Mouse (Mus musculus) right cerebral cortex, adult 2 months (tissue): ENCODE results near the gene Ptpn3.
"Not testable (repeated sequence)": the region's sequence is repeated elsewhere in the genome, so short reads cannot be mapped to it uniquely, and the experiment has no call there.

ENCODE experiments used
- DNase-seq, 2 experiments: peaks; one replicate each; pipeline ENCODE4 v3.0.0; 2021 to 2022; ENCODE audit warnings: low spot score in 2 of 2

The Ptpn3 gene

DNA sequence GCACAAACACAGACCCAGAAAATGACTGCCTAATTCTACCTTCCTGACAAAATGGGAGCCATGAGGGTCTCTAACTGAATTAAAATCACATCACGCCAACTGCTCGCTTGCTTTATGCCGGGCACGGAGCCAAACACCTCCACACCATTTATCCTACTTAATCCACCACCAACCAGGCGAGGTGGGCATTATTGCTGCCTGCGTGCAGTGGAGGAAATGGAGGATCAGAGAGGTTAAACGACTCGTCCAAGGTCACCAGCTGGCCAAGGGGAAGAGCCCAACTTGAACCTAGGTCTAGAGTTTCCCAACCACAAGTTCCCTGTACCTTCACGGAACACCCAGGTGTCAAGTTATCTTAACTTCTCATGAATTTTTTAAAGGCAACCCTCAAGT, 2.3 kb downstream of the Ptpn3 start:
- peak; percentile 35 to 40 for DNase-seq

DNA sequence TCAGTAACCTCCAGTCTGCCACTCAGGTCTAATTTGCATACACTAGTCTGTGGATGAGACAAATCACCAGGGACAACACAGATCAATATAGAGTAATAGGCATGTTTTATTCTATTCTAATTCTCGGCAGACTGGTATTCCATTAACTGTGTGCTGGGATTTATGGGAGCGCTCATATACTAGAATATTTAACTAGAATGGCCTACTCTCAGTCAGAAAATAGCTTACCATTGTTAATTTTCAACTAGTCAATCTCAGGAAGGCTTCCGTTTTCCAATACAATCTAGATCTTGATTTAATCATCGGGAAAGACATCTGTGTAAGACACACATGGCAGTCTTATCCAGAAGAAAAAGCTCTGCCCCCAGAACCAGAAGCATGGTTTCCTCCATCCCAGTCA, 3.5 kb downstream of the Ptpn3 start:
- no peak for DNase-seq

DNA sequence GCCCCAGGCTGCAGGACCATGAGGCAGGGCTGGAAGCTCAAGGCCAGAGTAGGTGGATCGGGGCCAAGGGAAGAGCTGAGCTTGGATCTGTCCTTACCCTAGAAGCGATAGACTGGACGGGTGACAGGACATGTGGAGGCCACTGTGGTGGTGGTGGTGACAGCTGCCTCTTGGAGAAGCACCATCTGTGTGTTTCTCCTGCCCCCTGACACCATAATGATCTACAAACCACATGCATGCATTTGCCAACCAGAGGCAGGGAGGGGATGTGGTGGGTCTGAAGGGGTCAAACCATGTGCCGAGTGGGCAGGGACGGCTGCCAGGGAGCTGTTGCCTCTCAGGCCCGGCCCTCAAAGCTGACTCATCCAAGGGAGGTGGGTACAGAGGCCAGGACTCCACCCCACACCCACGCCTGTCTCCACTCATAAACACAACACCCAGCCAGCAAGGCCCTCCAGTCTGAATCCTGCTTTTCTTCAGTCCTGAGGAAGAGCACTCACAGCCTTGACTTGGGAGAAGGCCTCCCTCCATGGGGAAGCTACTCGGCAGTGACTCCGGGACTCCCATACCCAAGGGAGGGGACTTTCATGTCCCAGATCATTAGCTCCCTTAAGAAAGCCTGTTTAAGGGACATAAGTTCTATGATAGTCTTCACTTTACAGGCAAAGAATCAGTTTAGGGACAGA, 6.5 kb downstream of the Ptpn3 start:
- DNase-seq, result no peak

DNA sequence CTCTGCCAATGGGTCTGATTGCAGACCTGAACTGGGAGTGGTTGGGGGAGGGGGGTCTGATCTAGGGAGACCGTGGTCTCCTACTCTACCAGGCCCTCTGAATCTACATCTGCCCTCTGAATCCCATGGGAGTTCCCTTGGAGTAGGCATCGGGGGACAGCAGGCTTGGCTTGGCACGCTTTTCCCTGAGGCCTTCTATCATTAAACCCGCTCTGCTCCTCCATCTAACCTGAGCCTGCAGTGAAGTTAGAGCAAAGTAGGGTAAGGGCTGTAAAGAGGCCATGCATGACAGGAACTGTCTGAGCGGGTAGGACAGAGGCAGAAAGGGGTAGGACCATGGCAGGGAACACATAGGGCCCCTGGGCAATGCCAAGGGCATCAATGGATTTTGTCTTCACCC, 9.0 kb downstream of the Ptpn3 start:
- no peak for DNase-seq

DNA sequence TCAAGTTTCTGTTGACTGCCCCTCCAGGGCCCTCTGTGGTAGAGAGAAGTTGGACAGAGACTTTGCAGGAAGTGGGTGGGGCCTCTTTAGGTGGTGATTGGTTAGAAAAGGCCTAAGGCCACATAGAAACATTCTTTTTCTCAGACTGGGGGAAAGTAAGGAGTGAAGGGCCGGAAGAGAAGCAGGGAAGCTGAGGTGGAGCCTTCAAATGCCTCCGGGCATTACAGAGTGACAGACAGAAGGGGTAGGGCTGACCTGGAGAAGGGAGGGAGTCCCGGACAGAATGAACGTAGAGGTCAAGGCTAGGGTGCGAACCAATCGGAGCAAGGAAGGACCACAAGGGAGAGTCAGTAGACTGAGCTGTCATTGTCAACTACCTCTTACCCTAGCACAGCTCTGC, 11.6 kb downstream of the Ptpn3 start:
- no peak for DNase-seq

DNA sequence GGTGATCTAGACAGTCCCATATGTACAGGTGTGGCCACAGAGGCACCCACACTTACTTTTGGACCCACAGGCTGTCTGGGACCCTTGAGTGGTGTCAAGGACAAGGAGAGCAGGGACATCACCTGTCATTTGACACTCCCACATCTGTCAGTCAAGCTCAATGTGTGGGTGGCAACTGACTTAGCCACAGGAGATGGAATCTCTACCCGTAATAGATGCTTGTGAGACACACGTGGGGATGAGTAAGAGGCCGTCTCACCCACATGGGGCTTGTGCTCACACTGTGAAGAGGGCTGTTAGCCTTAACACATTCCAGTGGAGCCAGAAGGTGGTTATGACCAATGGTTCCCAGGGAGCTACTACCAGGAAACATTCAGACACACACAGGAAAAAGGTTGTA, 13.8 kb downstream of the Ptpn3 start:
- no peak for DNase-seq

DNA sequence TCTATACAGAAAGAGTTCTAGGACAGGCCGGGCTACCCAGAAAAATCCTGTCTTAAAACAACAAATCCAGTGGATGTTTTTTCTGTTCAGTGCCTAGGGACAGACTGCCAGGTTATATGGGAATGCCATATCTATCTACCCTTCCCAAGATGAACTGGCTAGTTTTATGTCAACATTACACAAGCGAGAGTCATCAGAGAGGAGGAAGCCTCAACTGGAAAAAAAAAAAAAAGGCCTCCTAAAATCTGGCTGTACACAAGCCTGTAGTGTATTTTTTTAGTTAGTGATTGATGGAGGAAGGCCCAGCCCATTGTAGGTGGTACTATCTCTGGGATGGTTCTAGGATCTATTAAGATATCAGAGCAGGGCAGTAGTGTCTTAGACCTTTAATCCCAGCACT, 16.4 kb downstream of the Ptpn3 start:
- no peak for DNase-seq

DNA sequence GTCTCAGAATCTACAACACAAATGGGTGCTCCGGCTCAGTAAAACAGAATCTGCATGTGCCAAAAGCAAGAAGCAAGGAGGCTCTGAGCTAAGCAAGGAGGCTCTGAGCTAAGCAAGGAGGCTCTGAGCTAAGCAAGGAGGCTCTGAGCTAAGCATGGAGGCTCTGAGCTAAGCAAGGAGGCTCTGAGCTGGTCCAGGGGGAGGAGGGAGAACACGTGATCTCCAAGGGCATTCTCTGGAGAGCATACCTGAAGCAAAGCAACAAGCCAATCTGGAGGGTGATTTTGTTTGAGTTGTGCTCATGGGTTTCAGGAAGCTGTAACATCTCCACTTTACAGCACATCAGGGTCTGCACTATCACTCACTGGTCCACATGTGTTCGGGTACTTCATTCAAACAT, 18.4 kb downstream of the Ptpn3 start:
- DNase-seq, result no peak

DNA sequence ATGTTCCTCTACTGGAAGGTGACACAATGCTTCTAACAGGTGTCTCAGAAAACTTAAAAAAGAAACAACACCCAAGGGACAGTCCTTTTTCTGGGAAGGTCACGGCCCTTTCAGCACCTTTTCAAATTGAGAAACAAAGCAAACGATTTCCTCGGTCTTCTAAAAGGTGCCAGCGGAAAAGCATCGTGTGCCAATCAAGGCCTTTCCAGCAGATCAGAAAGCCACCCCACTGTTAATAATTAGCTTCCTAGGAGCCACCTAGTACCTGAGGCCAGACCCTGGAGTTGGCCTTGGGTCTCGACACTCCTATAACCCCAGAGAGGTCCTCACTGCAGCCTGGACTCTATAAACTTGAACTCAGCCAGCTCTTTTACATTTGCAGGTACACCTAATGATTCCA, 19.0 kb downstream of the Ptpn3 start:
- no peak for DNase-seq

DNA sequence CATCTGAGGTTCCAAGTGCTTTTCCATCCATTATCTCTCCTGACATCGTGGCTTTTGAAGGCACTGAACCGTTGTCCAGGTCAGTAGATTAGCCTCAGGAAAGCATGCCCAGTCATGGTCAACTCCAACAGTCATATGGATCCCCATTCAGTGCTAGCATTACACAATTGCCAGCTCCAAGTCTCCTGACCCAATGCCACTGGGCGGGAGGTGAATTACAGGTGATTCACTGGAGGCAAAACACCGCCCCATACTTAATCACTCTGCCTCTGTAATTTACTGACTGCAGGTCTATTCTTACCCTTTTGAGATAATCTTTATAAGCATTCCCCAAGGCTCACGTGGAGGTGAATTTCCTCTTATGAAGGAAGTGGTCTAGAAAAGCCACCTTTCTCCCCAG, 19.5 kb downstream of the Ptpn3 start:
- DNase-seq, result no peak

DNA sequence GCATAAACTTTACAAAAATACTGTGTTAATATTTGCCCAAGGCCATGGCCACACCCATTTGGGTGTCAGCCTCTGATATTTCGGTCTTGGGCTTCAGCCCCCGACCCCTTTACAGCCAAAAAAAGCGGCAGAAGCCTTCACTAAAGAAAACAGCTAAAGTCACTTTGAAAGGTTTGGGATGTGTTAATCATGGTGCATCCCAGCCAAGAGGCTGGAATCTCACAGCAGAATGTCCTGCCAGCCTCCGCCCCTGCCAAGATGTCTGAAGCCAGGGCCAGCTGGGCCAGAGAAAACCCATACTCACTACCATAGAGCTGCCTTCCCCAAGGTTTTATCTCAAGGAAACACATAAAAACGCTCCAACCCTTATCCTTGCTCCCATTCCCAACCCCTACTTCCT, 20.7 kb downstream of the Ptpn3 start:
- no peak for DNase-seq

DNA sequence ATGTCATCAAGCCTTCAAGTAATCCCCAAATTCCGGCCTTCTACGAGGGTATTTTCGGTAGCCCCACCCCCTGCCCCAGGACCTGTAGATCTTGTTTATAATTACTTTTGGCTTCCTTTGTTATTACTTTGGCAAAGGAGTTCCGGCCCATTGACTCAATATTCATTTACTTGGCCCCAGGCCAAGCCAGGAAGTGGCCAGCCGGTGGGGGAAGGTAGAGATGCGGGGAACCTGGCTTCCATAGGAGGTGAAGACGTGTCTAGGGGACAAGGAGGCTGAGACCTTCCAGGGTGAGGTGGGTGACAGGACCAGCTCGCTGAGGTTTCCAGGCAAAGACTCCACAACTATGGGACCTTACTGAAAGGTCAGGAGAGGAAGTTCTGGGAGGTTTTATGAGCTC, 22.4 kb downstream of the Ptpn3 start:
- no peak for DNase-seq

DNA sequence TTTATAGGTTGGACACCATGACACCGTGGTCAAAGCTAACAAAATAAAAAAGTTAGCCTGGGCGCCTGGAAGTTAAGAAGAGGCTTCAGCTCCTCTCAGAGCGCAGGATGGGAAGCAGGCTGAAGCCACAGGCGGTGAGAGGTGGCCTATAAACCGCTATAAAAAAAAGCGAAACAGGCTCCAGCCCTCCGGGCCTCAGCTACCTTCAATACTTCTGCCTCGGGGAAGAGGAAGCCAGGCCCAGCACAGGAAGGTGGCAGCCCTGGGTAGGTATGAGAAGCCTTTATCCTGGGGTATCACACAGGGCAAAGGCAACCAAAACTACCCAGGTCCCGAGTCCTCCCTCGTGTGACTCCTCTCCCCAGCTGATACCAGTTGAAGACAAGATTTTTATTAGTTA, 22.8 kb downstream of the Ptpn3 start:
- no peak for DNase-seq

DNA sequence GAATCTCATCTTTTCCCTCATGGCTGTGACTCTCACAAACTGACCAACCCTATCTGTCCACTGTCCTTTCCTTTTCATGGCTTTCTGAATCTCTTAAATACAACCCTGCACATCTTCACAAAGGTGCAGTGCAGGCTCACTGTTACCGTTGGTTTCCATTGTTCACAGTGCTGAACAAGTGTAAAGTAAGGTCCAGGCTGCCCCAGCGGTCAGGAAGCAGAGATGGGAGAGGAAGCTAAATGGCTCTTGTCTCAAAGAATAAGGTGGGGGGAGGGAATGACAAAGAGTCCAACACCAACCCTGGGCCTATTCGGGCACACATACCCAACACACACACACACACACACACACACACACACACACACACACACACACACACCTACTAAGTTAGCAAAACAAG, 24.0 kb downstream of the Ptpn3 start:
- no peak for DNase-seq

DNA sequence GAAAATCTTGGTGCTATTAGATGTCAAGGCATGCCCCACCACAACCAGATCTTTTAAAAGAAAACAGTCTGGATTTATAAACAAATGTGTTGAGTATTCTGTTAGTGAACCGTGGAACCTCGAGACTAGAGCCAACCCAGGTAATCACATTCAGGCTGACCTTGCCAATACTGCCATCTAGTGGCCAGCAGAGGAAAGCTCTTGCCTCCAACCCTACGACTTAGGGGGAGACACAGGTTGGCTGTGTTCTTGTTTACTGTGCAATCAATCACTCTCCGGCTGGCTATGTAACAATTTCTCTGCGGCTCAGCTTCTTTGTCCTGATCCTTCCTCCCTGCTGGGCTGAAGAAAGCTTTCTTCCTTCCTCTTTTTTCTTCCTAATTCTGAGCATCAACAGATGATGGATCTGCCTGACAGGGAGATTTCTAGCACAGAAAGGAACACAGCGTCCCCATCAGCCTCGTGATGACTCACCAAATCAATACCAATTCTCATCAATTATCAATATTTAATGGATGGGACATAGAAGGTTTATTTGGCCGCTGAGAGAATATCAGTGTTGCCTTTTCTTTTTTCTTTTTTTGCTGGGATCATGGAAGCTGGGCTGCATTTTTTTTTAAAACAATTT, 26.4 kb downstream of the Ptpn3 start:
- DNase-seq, result peak; percentile 68 to 70

DNA sequence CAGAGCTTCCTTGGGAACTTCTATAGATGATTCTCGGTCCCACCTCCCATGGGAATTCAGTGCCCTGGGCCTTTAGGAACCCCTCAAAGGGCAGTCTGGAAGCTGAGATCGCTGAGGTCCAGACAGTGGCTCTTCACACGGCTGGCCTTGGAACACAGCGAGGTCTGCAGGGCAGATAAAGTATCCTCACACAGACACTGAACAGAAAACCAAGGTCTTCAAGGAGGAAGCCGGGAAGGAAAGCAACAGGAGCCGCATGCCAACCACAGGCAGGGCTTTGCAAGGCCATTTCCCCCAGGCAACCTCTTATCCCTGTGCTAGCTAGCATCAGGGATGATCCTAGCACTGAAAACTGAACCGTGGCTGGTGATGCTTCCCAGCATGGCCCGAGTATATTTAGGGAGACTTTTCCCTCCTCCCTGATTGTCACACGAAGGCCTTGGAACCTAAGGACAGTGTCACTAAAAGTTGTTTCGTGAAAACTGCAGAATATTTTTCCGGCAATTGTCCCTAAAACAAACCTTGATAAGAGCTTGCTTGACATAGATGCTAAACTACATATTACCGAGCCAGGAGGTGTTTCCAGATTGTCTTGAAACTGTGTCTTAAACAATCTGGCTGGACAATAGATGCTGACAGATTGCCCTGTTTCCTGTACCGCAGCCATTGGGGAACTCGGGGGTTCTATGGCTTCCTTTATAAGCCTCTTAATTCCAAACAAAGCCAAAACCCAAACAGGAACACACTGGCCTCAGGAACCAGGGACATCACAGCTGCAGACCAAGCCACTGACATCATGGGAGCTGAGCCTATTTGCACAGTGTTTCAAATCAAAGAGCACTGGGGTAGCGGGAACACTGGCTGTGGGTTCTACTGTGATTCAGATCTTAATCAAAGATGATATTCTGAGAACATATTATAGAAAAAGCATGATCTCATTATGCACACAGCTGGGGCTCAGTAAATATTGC, 27.8 kb downstream of the Ptpn3 start:
- no peak for DNase-seq

DNA sequence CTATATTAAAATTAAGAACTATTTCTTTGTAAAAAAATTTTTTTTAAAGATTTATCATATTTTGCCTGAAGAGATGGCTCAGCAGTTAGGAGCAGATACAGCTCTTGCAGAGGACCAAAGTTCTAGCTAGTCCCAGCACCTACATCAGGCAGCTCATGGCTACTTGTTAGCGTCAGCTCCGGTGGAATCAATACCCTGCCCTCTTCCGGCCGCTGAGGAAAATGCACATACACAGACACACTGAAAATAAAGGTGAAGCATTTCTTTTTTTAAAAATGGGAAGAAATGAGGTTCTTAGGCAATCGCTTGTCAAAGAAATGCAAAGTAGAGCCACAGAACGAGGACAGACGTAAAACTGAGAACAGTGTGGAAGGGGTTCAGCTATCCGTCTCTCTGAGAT, 30.6 kb downstream of the Ptpn3 start:
- DNase-seq, result no peak

DNA sequence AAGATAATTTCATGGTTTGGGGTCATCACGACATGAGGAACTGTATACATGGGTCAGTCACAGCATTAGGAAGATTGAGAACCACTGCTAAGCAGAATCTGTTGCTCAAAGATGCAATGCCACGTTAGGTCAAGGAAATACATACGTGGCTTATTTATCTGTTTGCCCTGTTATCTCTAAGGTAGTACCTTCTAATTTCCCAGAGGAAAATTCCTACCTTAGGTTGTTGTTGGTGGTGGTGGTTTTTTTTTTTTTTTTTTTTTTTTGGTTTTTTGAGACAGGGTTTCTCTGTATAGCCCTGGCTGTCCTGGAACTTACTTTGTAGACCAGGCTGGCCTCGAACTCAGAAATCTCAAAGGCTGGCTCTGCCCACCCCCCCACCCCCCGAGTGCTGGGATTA, 31.1 kb downstream of the Ptpn3 start:
- not testable (repeated sequence) for DNase-seq

DNA sequence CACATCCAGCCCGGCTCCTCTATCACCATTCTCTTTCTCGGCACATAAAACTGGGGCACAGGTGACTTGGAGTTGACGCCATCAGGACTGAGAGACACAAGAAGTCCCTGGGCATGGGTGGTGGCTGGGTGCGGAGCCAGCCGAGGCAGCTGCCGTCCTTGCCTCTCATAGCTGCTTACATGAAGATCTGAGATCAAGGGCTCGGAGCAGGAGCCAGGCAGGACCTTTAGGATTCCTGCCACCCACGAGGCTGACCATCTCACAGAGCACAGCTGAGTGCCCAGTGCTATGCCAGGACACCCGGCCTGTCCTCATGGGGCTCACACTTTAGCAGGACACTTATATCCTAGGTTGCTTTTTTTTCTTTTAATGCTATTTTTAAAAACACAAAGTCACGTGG, 32.3 kb downstream of the Ptpn3 start:
- no peak for DNase-seq

DNA sequence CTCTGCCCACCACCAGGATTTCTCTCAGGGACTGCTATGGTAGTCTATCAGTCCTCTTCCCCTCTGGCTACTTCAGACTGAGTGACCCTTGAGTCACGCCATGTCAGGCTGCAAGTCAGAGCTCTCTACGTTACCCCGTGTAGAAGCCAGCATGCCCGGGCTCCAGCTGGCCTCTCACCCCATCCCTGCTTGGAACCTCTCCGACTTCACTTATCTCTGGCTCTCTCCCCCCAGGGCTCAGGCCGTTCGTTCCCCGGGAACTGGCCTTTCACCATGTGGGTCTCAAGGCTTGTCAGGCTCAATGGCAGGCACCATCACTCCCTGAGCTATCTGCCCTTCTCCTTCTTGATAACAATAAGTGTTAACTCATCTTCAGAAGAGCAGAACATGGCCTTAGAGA, 33.3 kb downstream of the Ptpn3 start:
- DNase-seq, result no peak

DNA sequence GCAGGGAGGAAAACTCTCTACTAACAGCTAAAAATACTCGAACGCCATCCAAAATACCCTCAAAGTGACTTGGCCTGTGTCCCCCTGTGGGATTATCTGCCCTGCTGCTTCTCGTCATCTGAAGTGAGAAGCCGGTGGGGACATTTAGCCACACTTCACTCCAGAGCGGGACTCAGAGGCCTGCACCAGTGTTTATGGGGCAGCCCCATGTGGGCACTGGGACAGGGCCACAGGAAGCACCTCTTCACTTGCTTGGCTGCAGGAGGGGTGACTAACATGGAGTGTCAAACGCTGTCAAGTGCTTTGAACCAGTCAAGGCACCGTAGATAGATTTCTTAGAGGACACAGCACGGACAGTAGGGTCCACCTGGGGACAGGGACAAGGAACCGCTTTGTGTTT, 35.2 kb downstream of the Ptpn3 start:
- DNase-seq, result no peak

DNA sequence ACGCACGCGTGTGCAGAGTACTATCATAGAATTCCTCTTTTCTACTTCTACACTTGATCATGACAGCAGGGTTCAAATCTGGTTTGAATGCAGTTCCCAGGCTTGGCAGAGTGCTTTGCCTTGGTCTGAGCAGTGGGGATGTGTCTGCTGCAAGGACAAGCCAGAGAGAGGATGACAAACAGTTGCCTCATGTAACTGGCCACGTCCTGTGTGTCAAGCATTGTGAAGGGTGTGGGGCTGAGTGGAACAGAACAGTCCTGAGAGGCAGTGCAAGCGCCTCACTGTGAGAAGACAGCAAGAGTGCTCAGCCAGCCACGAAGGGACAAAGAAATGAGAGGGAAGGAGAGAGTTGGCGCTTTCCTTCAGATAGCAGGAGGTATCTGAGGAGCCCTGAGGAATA, 37.9 kb downstream of the Ptpn3 start:
- DNase-seq, result no peak
